Mouse (Mus musculus) left cerebral cortex, postnatal 14 days (tissue): ENCODE measurements around the gene Brpf3. TPM values are rescaled to one million over a fixed set of nuclear protein-coding genes. Genes with fewer than 3 reads are reported as not detected.

Source experiments
- DNase-seq, 2 experiments: peaks; one replicate each; pipeline ENCODE4 v3.0.0; 2021 to 2022; ENCODE audit warnings: low spot score in 2 of 2, mixed read lengths in 1 of 2
- intact Hi-C: fragments of 180-260 bp; cut with DNase I; formaldehyde crosslinking; loops from one replicate; pipeline ENCODE4 v1.15.1; 2025
- total RNA-seq, 2 experiments: library from RNA; stranded (reverse); gene quantifications; 2 replicates each; pipeline ENCODE4 v1.2.3; 2021

The Brpf3 gene
- total RNA-seq, 2 experiments from 2014 or later: 43.4 to 49.6 TPM

DNA sequence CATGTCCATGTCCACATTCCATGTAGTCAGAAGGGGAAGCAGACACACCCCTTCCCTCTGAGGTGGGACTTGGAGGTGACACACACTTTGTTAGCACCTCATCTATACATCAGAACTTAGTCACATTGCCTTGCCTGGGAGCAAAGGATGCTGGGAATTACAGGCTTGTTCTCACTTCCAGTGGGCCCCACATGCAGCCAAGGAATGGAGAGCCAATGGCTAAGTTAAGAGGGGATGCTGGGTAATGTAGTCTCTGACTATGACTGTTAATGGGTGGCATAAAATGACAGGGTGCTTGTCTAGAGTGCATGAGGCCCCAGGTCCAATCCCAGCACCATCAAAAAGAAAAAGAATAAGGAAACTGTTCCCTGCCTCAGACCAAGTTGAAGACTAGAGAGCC is 66.0 kb downstream of the Brpf3 start:
- intact Hi-C loops: no loop called here
- no peak for DNase-seq

DNA sequence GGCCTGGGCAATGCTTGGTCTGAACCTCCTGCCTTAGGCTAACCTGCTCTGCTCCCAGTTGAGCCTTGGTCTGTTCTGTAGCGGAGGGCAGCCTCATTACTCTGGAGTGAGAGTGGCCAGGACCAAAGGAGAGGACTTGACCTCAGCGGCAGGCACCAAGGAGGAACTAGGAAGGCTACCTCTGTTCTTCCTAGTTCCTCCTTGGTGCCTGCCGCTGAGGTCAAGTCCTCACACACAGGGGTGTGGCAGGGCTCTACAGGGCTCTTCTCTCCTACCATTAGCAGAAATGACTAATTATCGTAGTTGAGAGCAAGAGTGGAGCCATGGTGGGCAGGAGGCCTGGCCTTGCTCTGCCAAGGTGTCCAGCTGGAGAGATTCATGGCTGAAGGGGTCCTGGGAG is 66.5 kb downstream of the Brpf3 start:
- no peak for DNase-seq
- intact Hi-C loops: no loop called here

- intact Hi-C loops: loop anchor here (10.0 kb wide), 1 partner anchor 175 kb away; the partner anchor contains the start of genes Mapk14 and Slc26a8
- peak; percentile 81 to 93 for DNase-seq
These were observed 68.7 kb downstream of the Brpf3 start for GRCm38 (mm10) chr17:28869412-28870110.

- no peak for DNase-seq
- intact Hi-C loops: loop anchor here (10.0 kb wide), 1 partner anchor 176 kb away; the partner anchor contains the start of genes Mapk14 and Slc26a8
These were observed 69.5 kb downstream of the Brpf3 start for GRCm38 (mm10) chr17:28870435-28870834.

DNA sequence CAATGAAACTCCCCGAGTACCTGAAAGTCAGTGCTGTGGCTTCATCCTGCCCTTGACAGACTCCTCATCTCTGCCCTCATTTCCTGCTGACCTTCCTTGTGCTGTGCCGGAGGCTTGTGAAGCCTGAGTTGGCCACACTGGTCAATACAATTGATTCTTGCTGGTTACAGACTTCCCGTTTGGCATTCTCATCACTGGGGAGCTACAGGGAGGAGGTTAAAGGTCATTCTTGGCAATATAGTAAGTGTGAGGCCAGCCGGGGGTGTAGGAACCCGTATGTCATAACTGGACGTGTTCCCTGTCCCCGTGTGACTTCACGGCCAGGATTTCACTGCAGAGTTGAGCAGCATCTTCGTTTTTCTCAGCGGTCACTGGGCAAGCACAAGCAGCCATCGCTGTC is 70.9 kb downstream of the Brpf3 start:
- intact Hi-C loops: loop anchor here (10.0 kb wide), 1 partner anchor 177 kb away; the partner anchor contains the start of genes Mapk14 and Slc26a8
- DNase-seq: no peak

DNA sequence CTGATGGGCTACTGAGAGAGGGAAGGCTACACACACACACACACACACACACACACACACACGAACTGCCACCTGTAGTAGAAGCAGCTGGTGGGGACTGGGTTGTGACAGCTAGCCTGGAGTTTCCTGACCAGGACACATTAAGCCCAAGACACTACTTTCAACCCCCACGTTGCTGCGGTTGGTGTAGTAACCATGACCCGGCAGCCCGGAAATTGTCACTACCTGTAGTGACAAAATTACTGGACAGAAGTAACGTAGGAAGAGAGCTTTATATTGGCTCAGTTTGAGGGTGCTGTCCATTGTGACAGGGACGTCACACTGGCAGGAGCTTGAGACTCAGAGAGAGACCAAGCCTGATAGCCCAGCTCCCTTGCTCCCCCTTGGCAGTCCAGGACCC is 71.4 kb downstream of the Brpf3 start:
- intact Hi-C loops: loop anchor here (10.0 kb wide), 1 partner anchor 178 kb away; the partner anchor contains the start of genes Mapk14 and Slc26a8
- no peak for DNase-seq

DNA sequence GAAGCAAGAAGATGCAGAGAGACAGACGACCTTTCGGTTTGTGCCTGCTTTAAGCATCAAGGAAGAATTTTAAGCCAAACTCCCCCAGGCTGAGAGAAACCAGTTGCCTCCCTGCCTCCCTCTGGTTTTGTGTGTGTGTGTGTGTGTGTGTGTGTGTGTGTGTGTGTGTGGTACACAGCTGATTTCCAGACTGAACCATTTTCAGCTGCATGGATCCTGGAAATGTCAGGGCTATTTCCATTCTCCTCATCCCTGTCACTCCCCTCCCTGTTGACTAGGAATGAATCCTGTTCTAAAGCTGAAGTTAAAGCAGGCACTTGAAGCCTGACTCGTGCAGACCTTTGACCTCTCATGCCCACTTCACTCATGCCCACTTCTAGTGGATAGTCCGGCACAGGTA is 73.3 kb downstream of the Brpf3 start:
- DNase-seq: peak; percentile 54 to 78
- intact Hi-C loops: loop anchor here (10.0 kb wide), 1 partner anchor 179 kb away; the partner anchor contains the start of genes Mapk14 and Slc26a8

- intact Hi-C loops: loop anchor here (5.0 to 10.0 kb wide), 3 partner anchors 37 to 180 kb away; partner anchors contain the start of genes Mapk14 and Slc26a8
- no peak for DNase-seq
These were observed 73.9 kb downstream of the Brpf3 start for GRCm38 (mm10) chr17:28874825-28875224.

DNA sequence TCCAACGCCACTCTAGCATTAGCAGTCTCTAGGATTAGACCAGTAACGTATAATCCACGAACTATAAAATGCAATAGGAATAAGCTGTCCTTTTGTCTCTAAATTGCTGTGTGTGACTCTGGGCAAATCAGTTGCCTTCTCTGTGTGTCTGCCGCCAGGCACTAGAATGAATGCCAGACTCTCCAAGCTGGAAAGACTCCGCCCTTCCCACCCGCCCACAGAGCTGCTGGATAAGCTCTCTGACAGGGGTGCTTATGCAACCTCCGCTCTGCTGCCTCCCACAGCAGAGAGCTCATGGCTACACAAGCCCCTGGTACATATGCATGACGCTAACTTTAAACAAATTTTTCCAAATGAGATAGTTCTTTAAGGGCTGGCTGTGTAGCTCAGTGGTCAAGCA is 74.4 kb downstream of the Brpf3 start:
- DNase-seq: peak; percentile 79 to 86
- intact Hi-C loops: loop anchor here (5.0 to 10.0 kb wide), 3 partner anchors 37 to 181 kb away; partner anchors contain the start of genes Mapk14 and Slc26a8

DNA sequence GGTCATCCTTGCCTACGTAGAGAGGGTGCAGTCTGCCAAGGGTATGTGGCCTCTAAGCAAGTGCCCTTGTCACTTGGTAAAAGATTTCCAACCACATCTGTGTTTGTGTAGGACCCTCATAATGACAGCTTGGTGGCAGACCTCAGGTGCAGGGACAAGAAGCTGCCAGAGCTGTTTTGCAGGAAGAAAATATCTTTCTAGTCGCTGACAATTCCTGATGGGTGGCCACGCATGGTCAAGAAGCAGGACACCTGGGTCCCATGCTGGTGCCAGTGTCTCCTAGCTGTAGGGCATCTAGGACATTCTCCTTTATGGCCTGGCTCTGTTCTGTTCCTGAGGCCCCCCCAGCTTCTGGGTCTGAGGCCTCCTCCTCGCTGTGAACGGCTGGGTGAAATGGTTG is 75.4 kb downstream of the Brpf3 start:
- intact Hi-C loops: loop anchor here (5.0 to 10.0 kb wide), 3 partner anchors 36 to 182 kb away; partner anchors contain the start of genes Mapk14 and Slc26a8
- DNase-seq: no peak

DNA sequence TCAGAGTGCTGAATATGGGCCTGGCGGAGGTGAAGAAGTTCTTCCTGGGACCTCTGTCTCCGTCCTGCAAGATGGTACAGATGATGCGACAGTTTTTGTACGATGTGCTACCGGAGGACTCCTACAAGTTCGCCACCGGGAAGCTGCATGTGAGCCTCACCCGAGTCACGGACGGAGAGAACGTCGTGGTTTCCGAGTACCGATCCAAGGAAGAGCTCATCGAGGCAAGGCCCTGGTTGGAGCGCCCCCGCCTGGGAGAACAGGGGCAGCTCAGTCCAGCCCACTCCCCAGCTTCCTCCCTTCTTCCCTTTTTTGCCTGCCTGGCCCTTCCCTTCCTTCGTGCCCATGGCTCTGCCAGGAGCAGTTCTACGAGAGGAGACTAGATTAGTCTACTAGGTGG is 75.9 kb downstream of the Brpf3 start:
- peak; percentile 43 to 56 for DNase-seq
- intact Hi-C loops: loop anchor here (5.0 to 10.0 kb wide), 3 partner anchors 35 to 182 kb away; partner anchors contain the start of genes Mapk14 and Slc26a8

GRCm38 (mm10) chr17:28879931-28880391 is 79.1 kb downstream of the Brpf3 start:
- peak; percentile 88 to 92 for DNase-seq
- intact Hi-C loops: loop anchor here (5.0 to 10.0 kb wide), 4 partner anchors 32 to 185 kb away; partner anchors contain the start of genes Mapk14 and Slc26a8

DNA sequence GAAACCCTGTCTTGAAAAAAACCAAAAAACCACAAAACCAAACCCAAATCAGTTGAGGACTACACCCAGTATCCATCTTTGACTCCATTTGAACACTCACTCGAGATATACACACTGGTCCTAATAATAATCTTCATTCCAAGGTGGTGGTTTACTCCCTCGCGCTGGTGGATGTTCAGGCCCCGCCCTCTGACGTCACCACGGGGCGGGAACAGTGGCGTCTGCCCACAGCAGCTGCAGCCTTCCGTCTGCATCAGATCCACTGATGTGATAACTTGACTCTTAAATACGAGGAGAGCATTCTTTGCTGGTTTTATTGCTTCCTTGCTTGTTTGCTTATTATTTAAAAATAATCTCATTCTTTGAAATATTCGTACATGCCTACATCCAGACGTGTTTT is 81.4 kb downstream of the Brpf3 start:
- DNase-seq: peak; percentile 58 to 65
- intact Hi-C loops: loop anchor here (5.0 kb wide), 1 partner anchor 45 kb away; no protein-coding TSS in a partner anchor

DNA sequence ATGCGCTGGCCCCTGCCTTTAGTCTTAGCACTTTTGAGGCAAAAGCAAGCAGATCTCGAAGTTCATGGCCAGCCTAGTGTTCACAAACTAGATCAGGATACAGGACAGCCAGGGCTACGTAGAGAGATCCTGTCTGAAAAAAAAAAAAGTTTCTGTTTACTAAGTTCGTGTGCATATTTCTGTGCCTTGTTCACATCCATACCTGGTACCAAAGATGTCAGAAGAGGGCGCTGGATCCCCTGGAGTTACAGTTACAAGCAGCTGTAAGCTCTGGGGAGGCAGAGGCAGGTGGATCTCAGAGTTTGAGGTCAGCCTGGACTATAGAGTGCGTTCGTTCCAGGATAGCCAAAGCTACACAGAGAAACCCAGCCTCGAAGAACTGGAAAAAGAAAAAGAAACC is 81.9 kb downstream of the Brpf3 start:
- intact Hi-C loops: loop anchor here (5.0 kb wide), 1 partner anchor 44 kb away; no protein-coding TSS in a partner anchor
- no peak for DNase-seq

DNA sequence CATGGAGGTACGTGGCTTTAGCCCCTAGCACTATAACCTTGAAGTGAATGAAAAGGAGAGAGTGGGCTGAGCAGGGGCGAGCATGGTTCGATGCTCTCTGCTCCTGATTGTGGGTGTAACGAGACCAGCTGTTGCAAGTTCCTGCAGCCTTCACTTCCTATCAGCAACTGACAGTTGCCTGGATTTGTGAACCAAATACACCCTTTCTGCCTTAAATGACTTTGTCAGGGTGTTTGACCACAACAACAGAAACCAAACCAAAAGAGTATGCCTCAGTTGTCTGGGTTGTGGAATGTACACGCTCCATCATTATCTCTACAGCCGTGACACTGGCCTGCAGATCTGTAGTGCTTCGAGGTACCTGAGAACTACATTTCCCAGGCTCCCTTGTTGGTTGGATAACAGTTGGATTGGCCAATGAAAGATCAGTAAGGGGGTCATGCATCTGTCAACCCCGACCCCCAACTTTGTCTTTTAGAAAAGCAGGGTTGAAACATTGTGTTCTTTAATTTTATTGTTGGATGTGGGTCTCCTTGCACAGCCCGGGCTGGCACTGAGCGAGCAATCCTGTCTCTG is 83.1 kb downstream of the Brpf3 start:
- no peak for DNase-seq
- intact Hi-C loops: loop anchor here (5.0 kb wide), 1 partner anchor 43 kb away; no protein-coding TSS in a partner anchor

GRCm38 (mm10) chr17:28885231-28885630 is 84.3 kb downstream of the Brpf3 start:
- intact Hi-C loops: no loop called here
- DNase-seq: no peak

- DNase-seq: no peak
- intact Hi-C loops: no loop called here
These were observed 85.4 kb downstream of the Brpf3 start for GRCm38 (mm10) chr17:28886266-28886665.
